Mouse (Mus musculus) heart, embryonic 14.5 days (tissue): ENCODE measurements around the gene Efna2. TPM values are rescaled to one million over a fixed set of nuclear protein-coding genes. Genes with fewer than 3 reads are reported as not detected.

Source experiments
- ATAC-seq: fragments of 200-750 bp; cut with Nextera tagmentation; 2 replicates; pipeline ENCODE4 v1.8.0; 2017; ENCODE audit warnings: low read depth, moderate TSS enrichment; ENCODE audit not compliant: insufficient number of reproducible peaks, insufficient read depth, low FRiP score
- H3K27ac ChIP-seq, 2 experiments: fragments of 200-500 bp in 1 of 2; fragments of 300-500 bp in 1 of 2; sonication (generic) in 1 of 2; replicated peaks in 1 of 2; 2 replicates each; pipeline ENCODE4 v1.5.1; 2012 to 2014; ENCODE audit warnings: low read depth in 2 of 2, low read length in 2 of 2, control low read depth in 1 of 2, mild to moderate bottlenecking in 1 of 2, mixed read lengths in 1 of 2; ENCODE audit not compliant: control insufficient read depth in 1 of 2, insufficient read depth in 1 of 2
- H3K27me3 ChIP-seq: fragments of 300-500 bp; sonication (generic); 2 replicates; pipeline ENCODE4 v1.6.1; 2014; ENCODE audit warnings: mild to moderate bottlenecking, low read length, control low read depth; ENCODE audit not compliant: control insufficient read depth, insufficient read depth
- H3K36me3 ChIP-seq: fragments of 300-500 bp; sonication (generic); 2 replicates; pipeline ENCODE4 v1.6.1; 2014; ENCODE audit warnings: mild to moderate bottlenecking, control low read depth, low read length, mixed read lengths; ENCODE audit not compliant: control insufficient read depth, insufficient read depth
- H3K4me1 ChIP-seq, 2 experiments: fragments of 200-500 bp in 1 of 2; fragments of 300-500 bp in 1 of 2; sonication (generic) in 1 of 2; 2 replicates each; pipeline ENCODE4 v1.6.1; 2012 to 2014; ENCODE audit warnings: low read length in 2 of 2, control low read depth in 1 of 2, mixed read lengths in 1 of 2; ENCODE audit not compliant: control insufficient read depth in 2 of 2, insufficient read depth in 2 of 2
- H3K4me2 ChIP-seq: fragments of 300-500 bp; sonication (generic); 2 replicates; pipeline ENCODE4 v1.6.1; 2014; ENCODE audit warnings: mild to moderate bottlenecking, low read length
- H3K4me3 ChIP-seq, 2 experiments: fragments of 200-500 bp in 1 of 2; fragments of 300-500 bp in 1 of 2; sonication (generic) in 1 of 2; 2 replicates each; pipeline ENCODE4 v1.5.1; 2012 to 2014; ENCODE audit warnings: low read length in 2 of 2, mild to moderate bottlenecking in 2 of 2, control low read depth in 1 of 2, low read depth in 1 of 2, moderate library complexity in 1 of 2; ENCODE audit not compliant: control insufficient read depth in 1 of 2, insufficient read depth in 1 of 2
- H3K9ac ChIP-seq: fragments of 300-500 bp; sonication (generic); 2 replicates; pipeline ENCODE4 v1.6.1; 2014; ENCODE audit warnings: mild to moderate bottlenecking, low read length
- H3K9me3 ChIP-seq: fragments of 300-500 bp; sonication (generic); 2 replicates; pipeline ENCODE4 v1.6.1; 2016; ENCODE audit warnings: low read length, control low read depth; ENCODE audit not compliant: control insufficient read depth
- WGBS: fragments of 180-500 bp; shearing (Covaris S2); extraction: QIAGEN DNeasy Blood & Tissue Kit; methylation state at CpG from one replicate; pipeline ENCODE4 v1.1.7; 2014; 5-methylcytosine and 5-hydroxymethylcytosine counted together
- polyA plus RNA-seq: library from polyadenylated mRNA; unstranded; fragments of >200 nt; fragmentation: Nextera tagmentation; extraction: Ambion mirVana; gene quantifications from 2 replicates; pipeline ENCODE4 v1.2.1, GENCODE M21; 2014

The Efna2 gene
- polyA plus RNA-seq, 1 experiment from 2014 or later: 10.1 TPM

DNA sequence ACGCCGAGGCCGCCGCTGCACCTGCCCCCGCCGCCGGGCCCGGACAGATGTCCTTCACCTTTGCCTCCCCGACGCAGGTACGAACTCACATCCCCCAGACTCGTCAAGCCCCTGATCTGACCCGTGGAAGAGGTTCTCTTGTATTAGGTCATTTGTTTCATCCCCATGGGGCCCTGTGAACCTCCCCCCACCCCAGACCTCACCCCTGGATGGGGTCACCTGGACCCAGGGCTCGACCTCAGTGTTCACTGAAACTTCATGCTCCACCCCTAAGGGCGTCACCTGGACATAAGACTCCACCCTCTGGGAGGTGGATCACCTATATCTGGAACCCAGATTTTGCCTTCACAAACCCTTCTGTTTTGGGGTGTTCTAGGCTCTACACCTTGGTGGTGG lies 36.8 kb upstream of the Efna2 start:
- Histone ChIP-seq H3K4me1 (peaks cover 23 to 56% of the 10 kb centered on the region in 2 experiments), H3K4me2 (peak overlapping the region; percentile 96), H3K9ac (peak overlapping the region; percentile 96), H3K36me3 (peaks cover 40% of the 10 kb centered on the region), H3K27me3 (peaks cover 8% of the 10 kb centered on the region), H3K9me3 (no peaks in the 10 kb centered on the region), H3K4me3 (peak overlapping the region; percentile 56 to 69), H3K27ac (peak overlapping the region; percentile 67 to 82)
- 2% methylated on average over 15 of the region's 15 CpGs for WGBS
- no peak for ATAC-seq

DNA sequence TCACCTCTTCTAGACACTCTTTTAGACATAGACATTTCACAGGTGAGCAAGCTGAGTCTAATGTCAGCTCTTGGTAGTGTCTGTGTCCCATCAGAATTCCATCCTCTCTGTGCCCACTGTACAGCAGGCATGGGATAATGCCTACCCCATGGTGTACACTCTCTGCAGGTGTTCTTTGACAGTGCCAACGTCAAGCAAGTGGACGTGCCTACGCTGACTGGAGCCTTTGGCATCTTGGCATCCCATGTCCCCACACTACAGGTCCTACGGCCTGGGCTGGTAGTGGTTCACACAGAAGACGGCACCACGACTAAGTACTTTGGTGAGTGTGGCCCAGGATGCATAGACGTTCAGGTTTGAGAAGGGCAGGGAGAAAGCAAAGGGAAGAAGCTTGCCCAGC lies 35.6 kb upstream of the Efna2 start:
- Histone ChIP-seq H3K9ac (no peak overlapping the region), H3K36me3 (peaks cover 40% of the 10 kb centered on the region), H3K4me3 (no peak overlapping the region), H3K4me2 (peak overlapping the region; percentile 96; the same call in 1 of the 2 replicates), H3K9me3 (no peaks in the 10 kb centered on the region), H3K4me1 (peaks cover 19 to 49% of the 10 kb centered on the region in 2 experiments), H3K27me3 (no peaks in the 10 kb centered on the region), H3K27ac (no peak overlapping the region)
- WGBS: 94% methylated on average over 7 of the region's 7 CpGs
- no peak for ATAC-seq

DNA sequence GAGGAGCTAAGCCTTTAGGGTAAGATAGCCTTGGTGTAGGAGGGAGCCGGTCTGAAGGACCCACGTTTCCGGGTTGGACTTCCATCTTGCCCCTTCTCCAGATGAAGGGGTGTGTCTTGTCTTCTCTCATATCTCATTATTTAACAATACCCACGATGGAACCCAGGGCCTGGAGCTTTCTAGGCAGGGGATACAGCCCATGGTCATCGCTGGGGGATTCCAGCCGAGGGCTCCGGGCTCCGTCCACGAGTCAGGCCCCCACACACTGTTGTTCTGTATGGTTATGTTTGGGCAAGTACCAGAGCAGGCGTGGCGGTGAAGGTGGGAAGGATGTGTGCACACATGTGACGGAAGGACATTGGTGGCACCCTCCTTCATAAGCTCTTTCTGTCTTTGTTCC lies 35.1 kb upstream of the Efna2 start:
- H3K27me3 ChIP-seq: no peaks in the 10 kb centered on the region
- no peak overlapping the region for H3K27ac ChIP-seq
- 91% methylated on average over 12 of the region's 12 CpGs for WGBS
- H3K4me1 ChIP-seq: peaks cover 19 to 47% of the 10 kb centered on the region in 2 experiments
- 0 out of 2 replicates have a peak overlapping the region, but pooled peaks have one; percentile 96 for H3K4me2 ChIP-seq
- H3K9ac ChIP-seq: no peak overlapping the region
- ATAC-seq: no peak
- H3K36me3 ChIP-seq: peaks cover 40% of the 10 kb centered on the region
- H3K4me3 ChIP-seq: no peak overlapping the region
- no peaks in the 10 kb centered on the region for H3K9me3 ChIP-seq

DNA sequence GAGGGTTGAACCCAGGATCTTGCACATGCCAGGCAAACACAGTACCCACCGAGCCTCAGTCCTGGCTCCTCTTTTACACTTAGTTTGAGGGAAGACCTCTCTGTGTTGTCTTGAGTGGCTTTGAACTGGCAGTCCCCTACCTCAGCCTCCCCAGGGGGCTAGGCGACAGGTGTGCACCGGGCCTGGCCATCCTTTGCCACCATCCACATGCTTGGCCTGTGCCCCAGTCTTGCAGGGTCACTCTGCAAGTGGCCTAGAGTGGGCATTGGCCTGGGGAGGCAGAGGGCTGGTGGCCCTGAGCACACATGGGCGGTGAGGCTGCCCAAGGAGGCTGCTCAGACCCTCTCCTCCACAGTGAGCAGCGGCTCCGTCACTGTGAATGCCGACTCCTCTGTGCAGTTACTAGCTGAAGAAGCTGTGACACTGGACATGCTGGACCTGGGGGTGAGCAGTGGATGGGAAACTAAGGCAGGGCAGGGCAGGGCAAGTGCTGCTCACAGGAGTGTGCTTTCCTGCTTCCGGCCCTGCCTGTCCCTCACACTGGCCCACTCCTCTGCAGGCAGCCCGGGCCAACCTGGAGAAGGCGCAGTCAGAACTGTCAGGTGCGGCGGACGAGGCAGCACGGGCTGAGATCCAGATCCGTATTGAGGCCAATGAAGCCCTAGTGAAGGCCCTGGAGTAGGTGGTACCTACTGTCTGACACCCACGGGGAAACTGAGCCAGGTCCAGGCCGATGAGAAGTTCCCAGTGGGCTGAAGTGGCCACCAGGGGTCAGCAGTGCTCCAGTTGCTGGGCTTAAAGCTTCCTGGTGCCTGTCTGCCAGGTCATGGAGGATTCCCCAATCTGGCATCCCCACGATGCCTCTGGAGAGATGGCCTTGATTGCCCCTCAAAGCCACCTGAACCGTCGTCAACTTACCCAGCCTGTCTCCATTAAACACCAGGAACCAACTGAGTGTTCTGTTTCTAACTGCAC lies 34.1 kb upstream of the Efna2 start:
- Histone ChIP-seq H3K27me3 (no peaks in the 10 kb centered on the region), H3K4me1 (peaks cover 19 to 43% of the 10 kb centered on the region in 2 experiments), H3K9me3 (no peaks in the 10 kb centered on the region), H3K4me2 (peak overlapping the region; percentile 25; the same call in 1 of the 2 replicates), H3K4me3 (no peak overlapping the region), H3K36me3 (peaks cover 46% of the 10 kb centered on the region), H3K27ac (peak overlapping the region in 1 of 2 experiments; percentile 99; a peak in 1 of 4 replicates), H3K9ac (peak overlapping the region; percentile 99; the same call in 1 of the 2 replicates)
- no peak for ATAC-seq
- WGBS: 67% methylated on average over 20 of the region's 20 CpGs

DNA sequence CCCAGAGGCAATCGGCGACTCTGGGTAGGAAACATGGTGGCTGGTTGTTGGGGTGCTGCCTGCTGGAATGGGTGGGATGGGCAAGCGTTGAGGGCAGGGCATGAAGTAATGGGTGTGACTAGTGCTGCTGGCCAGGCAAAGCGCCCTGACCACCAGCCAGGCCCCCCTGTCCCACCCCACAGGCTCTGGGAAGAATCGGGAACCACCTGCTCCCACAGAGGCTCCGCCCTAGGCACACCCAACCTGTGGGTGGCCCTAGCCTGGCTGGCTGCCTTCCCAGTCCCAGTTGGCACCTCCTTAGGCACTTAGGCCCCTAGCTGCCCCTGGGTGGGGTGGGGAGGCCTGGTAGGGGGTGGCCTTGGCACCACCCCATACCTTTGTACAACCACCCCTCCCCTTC lies 33.4 kb upstream of the Efna2 start:
- peaks cover 51% of the 10 kb centered on the region for H3K36me3 ChIP-seq
- no peaks in the 10 kb centered on the region for H3K9me3 ChIP-seq
- H3K27ac ChIP-seq: peak overlapping the region in 1 of 2 experiments; percentile 99; a peak in 2 of 4 replicates
- peak overlapping the region; percentile 25 for H3K4me2 ChIP-seq
- WGBS: 75% methylated on average over 6 of the region's 6 CpGs
- ATAC-seq: no peak
- H3K9ac ChIP-seq: peak overlapping the region; percentile 99
- H3K4me3 ChIP-seq: no peak overlapping the region
- H3K4me1 ChIP-seq: peaks cover 19 to 43% of the 10 kb centered on the region in 2 experiments
- no peaks in the 10 kb centered on the region for H3K27me3 ChIP-seq

DNA sequence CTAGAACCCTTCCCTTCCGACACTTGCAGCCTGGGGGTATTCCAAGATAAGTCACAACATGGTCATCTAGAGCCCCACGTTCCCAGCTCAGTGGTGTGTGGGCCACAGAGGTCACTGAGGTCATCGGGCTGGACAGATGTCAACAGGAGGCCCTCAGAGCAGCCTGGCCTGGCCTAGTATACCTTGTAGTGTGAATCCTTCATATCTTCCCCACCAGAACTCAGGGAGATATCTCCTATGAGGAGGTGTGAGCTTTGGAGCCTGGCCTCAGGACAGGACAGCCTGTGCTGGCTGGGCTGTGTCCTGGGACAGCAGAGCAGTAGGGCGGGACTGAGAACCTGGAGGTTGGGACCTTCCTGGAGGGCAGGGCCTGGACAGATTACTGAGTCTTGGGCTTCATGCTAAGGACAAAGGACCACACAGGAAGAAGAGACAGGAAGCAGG lies 32.7 kb upstream of the Efna2 start:
- Histone ChIP-seq H3K9me3 (no peaks in the 10 kb centered on the region), H3K9ac (peak overlapping the region; percentile 99), H3K36me3 (peaks cover 58% of the 10 kb centered on the region), H3K4me2 (peak overlapping the region; percentile 77; the same call in 1 of the 2 replicates), H3K4me3 (no peak overlapping the region), H3K27ac (peak overlapping the region; percentile 99), H3K27me3 (no peaks in the 10 kb centered on the region), H3K4me1 (peaks cover 19 to 43% of the 10 kb centered on the region in 2 experiments)
- no peak for ATAC-seq
- 51% methylated on average over 4 of the region's 4 CpGs for WGBS

DNA sequence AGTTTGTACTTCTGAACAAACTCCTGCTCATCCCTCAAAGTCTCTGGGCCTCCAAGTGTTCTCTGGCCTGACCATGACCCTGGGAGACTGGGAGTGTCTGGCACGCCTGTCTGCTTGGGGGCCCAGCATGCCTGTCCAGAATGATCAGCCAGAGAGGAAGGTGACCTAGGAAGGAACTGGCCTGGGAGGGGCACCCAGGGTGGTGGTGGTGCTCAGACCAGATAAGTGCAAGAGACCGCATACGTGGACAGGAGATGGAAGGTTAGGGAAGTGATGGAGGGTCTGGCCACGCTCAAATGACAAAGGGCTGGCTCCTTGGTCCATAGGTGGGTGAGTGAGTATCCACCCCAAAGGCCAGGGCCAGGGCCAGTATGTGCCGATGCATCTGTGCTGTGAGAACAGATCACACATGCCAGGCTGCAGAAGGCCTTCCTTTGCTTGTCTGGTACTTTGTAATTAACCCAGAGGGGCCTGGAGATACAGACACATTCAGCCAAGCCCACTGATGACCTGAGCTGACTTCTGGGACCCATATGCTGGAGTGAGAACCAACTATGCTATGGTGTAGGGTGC lies 32.0 kb upstream of the Efna2 start:
- Histone ChIP-seq H3K4me3 (peak overlapping the region; percentile 83 to 85; a peak in 2 of 4 replicates), H3K4me2 (peak overlapping the region; percentile 77), H3K36me3 (peaks cover 64% of the 10 kb centered on the region), H3K27me3 (no peaks in the 10 kb centered on the region), H3K9ac (peak overlapping the region; percentile 99), H3K4me1 (peaks cover 21 to 48% of the 10 kb centered on the region in 2 experiments), H3K9me3 (no peaks in the 10 kb centered on the region), H3K27ac (peak overlapping the region; percentile 99)
- ATAC-seq: no peak
- 35% methylated on average over 5 of the region's 5 CpGs for WGBS
